Mouse (Mus musculus): ENCODE data around the gene Ssbp2.

The Ssbp2 gene

DNA sequence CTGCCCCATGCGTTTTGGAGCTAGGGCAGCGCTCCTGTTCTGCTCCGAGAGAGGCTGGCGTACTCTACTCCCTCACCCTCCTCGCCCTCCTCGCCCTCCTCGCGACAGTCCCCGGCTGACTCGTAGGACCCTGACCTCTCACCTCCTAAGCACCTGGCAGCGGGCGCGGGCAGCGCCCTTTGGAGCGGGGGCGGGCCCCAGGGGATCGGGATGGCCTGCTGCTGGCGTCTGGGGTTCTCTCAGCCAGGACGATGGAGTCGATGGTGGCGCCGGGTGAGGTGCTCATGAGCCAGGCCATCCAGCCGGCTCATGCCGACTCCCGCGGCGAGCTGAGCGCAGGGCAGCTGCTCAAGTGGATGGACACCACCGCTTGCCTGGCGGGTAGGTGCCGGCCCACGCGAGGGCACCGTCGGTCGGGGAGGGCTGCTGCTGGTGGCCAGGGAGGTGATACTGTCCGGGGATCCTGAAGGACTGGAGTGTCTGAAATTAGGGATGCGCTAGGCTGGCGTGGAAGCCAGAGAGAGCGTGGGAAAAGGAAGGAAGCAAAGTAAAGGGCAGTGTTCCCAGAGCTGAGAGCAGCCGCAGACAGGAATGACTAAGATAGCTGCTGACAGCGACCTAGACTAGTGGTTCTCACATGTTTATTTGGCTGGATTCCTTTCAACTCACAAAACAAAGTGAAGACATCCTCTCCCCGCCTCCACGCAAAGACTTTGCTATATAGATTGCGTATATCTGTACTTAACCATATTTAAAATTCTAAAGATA is 281.4 kb downstream of the Ssbp2 start, which contains the start of gene Acot12:
Acot12 (plus strand) TSS at position 233 of the 768 bp plus-strand sequence.
- no peak for DNase-seq

DNA sequence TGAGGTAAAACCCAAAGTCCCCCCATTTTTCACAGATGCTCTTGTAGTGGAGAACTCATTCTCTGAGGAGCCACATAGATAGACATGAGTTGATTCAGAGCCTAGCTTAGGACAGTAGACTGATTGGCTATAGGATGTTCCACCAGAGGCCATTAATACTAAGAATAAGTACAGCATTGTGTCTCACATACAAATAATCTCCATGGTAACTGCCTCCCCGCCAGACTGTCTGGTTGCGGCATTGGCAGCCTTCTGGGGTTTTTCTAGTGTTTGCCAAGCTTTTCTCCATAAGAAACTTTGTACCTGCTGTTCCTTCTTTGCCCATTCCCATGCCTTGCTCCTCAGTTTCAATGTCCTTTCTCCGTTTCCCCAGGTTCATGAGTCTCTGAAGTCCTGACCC is 283.1 kb downstream of the Ssbp2 start:
- no peak for DNase-seq

DNA sequence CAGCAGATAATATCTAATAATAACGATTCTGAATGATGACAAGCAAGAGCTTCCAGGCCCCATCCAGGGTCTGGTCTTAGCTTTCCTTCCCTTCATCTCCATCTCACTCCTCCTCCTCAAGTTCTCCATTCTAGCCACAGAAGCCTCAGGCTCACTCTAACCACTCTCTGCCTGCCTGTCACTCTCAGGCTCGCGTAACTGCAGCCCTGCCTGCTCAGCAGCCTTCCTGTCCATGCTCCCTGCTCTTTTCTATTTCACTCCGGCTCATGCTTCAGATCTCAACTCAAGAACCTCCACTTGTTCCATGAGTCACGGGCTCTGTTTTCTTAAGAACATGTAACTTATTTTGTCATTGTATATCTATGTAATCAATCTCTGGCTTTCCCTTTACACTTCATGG is 286.4 kb downstream of the Ssbp2 start:
- no peak for DNase-seq

DNA sequence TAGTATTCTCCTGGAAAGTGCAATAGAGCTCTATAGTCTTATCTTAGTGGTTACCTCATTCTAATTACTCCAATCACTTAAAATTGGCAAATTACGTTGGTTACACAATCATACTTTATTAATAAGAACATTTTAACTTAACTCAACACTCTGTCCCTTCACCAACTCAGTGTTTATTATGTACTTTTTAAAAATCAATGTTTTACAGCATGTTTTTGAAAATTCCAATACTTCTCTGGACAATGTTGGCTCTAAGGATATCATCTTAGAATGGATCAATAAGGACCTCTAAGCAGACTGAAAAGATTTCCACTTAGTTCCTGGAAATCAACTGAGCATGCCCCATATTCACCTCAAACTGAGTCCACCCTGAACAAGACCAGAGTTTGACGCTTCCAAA is 288.3 kb downstream of the Ssbp2 start:
- no peak for DNase-seq

DNA sequence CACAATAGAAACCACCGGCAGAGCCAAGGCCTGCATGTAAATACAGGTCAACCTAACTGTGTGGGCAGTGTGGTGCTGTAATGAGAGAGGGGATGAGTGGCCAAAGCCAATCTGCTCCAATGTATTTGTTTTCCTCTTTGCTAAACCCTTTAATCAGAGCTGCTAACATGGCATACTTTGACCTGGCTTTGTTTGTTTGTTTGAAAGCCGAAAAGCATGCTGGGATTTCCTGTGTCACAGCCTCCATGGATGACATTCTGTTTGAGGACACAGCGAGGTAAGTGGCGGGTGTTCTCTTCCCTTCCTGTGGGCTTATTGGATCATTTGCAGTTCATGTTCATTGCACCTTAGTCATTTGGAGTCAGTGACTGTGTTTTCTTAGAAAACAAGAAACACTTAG is 289.9 kb downstream of the Ssbp2 start:
- no peak for DNase-seq
